ENCODE assay signal across 10 mouse cellular contexts in genomic region chr11:43914552-43915447, GRCm38 (mm10). TPM values are rescaled to one million over a fixed set of nuclear protein-coding genes. Genes with fewer than 3 reads are reported as not detected.
A peak's percentile ranks its signal among the peaks of the same experiment; 100 is the strongest.
DNase-seq lines count a peak whose midpoint lies in the region; ATAC-seq lines count a peak whose summit lies in the region.
"Had no signal": no experiment of that assay in that cellular context is flagged by ENCODE, and none has a peak within 500 bp of the region (broad histone marks: within the 10 kb centered on the region; RNA-seq: fewer than 3 reads in every experiment).

No protein-coding gene starts in this region.

- intact Hi-C loops in left cerebral cortex, postnatal 10 days (cut with DNase I), result no loop called here

- H3K4me1 ChIP-seq in heart, embryonic 11.5 days (ENCODE audit: control insufficient read depth, insufficient read depth, low read length), result 0 out of 2 replicates have a peak, but pooled peaks cover 4% of the 10 kb centered on the region
- H3K4me1 ChIP-seq in embryonic facial prominence, embryonic 14.5 days (ENCODE audit: control insufficient read depth, insufficient read depth, low read length), result no peaks in the 10 kb centered on the region
- no peaks in the 10 kb centered on the region for H3K4me1 ChIP-seq in kidney, embryonic 16.5 days (ENCODE audit: insufficient read depth, low read length)
- H3K4me1 ChIP-seq: midbrain, embryonic 12.5 days had no signal

- H3K27me3 ChIP-seq in heart, embryonic 11.5 days (ENCODE audit: control insufficient read depth, insufficient read depth, low read length), result no peaks in the 10 kb centered on the region
- no peaks in the 10 kb centered on the region for H3K27me3 ChIP-seq in embryonic facial prominence, embryonic 14.5 days (replicated peaks; ENCODE audit: control insufficient read depth, insufficient read depth, low read length)
- no peaks in the 10 kb centered on the region for H3K27me3 ChIP-seq in kidney, embryonic 16.5 days (ENCODE audit: insufficient read depth, low read length)
- H3K27me3 ChIP-seq: midbrain, embryonic 12.5 days had no signal

- H3K9me3 ChIP-seq in heart, embryonic 11.5 days (replicated peaks; ENCODE audit: control insufficient read depth, low read length), result no peaks in the 10 kb centered on the region
- no peaks in the 10 kb centered on the region for H3K9me3 ChIP-seq in embryonic facial prominence, embryonic 14.5 days (ENCODE audit: control insufficient read depth, low read length)
- no peaks in the 10 kb centered on the region for H3K9me3 ChIP-seq in kidney, embryonic 16.5 days (ENCODE audit: low read length)
- H3K9me3 ChIP-seq: midbrain, embryonic 12.5 days had no signal

- WGBS in heart, embryonic 11.5 days (ENCODE audit: insufficient replicate concordance), result 42% methylated on average over 12 of the region's 12 CpGs
- WGBS in embryonic facial prominence, embryonic 14.5 days, result 41% methylated on average over 12 of the region's 12 CpGs
- 20% methylated on average over 12 of the region's 12 CpGs for WGBS in kidney, embryonic 16.5 days

- no peaks in the 10 kb centered on the region for H3K36me3 ChIP-seq in heart, embryonic 11.5 days (ENCODE audit: control insufficient read depth, insufficient read depth, low read length)
- no peaks in the 10 kb centered on the region for H3K36me3 ChIP-seq in embryonic facial prominence, embryonic 14.5 days (ENCODE audit: control insufficient read depth, insufficient read depth, low read length)
- H3K36me3 ChIP-seq in kidney, embryonic 16.5 days (ENCODE audit: insufficient read depth, low read length), result no peaks in the 10 kb centered on the region
- H3K36me3 ChIP-seq: midbrain, embryonic 12.5 days had no signal

- peak overlapping the region; percentile 31 for H3K4me2 ChIP-seq in heart, embryonic 11.5 days
- H3K4me2 ChIP-seq in embryonic facial prominence, embryonic 14.5 days (ENCODE audit: low read depth, low read length), result 0 out of 2 replicates have a peak overlapping the region, but pooled peaks have one; percentile 23
- peak overlapping the region; percentile 38 for H3K4me2 ChIP-seq in kidney, embryonic 16.5 days (replicated peaks; ENCODE audit: low read depth, low read length)
- H3K4me2 ChIP-seq: midbrain, embryonic 12.5 days had no signal

- no peak for DNase-seq in heart, adult 9 months (ENCODE audit: low spot score in 2 of 2)
- peak; percentile 82 for DNase-seq in embryonic facial prominence, embryonic 14.5 days (ENCODE audit: low spot score)
- DNase-seq in lung, postnatal 14 days, result peak; percentile 30
- no peak for DNase-seq in urinary bladder, postnatal 4 days (ENCODE audit: low spot score in 2 of 2)
- no peak for DNase-seq in cerebellum, postnatal 25 days
- no peak for DNase-seq in left cerebral cortex, postnatal 10 days (ENCODE audit: extremely low spot score in 1 of 2, low spot score in 2 of 2)
- DNase-seq: gastrocnemius, postnatal 25 days had no signal

- peak overlapping the region; percentile 10; the same call in 1 of the 2 replicates for H3K27ac ChIP-seq in heart, embryonic 11.5 days (ENCODE audit: low read depth, low read length)
- 0 out of 2 replicates have a peak overlapping the region, but pooled peaks have one; percentile 39 for H3K27ac ChIP-seq in embryonic facial prominence, embryonic 14.5 days (replicated peaks; ENCODE audit: low read depth, low read length)
- H3K27ac ChIP-seq in kidney, embryonic 16.5 days (ENCODE audit: low read length), result peak overlapping the region; percentile 64
- H3K27ac ChIP-seq: midbrain, embryonic 12.5 days had no signal

- no peak overlapping the region for H3K9ac ChIP-seq in heart, embryonic 11.5 days (ENCODE audit: low read depth, low read length)
- no peak overlapping the region for H3K9ac ChIP-seq in embryonic facial prominence, embryonic 14.5 days (ENCODE audit: low read depth, low read length)
- H3K9ac ChIP-seq in kidney, embryonic 16.5 days (replicated peaks; ENCODE audit: low read length), result no peak overlapping the region
- H3K9ac ChIP-seq: midbrain, embryonic 12.5 days had no signal

- peak; percentile 46; the same call in 1 of the 2 replicates for ATAC-seq in heart, embryonic 11.5 days (replicated peaks; ENCODE audit: insufficient number of reproducible peaks, low FRiP score, low TSS enrichment)
- ATAC-seq in embryonic facial prominence, embryonic 14.5 days (ENCODE audit: low read depth), result peak; percentile 86
- ATAC-seq in kidney, embryonic 16.5 days (ENCODE audit: low FRiP score, low TSS enrichment), result peak; percentile 87

- no peak overlapping the region for H3K4me3 ChIP-seq in heart, embryonic 11.5 days (ENCODE audit: low read depth, low read length)
- no peak overlapping the region for H3K4me3 ChIP-seq in embryonic facial prominence, embryonic 14.5 days (ENCODE audit: low read depth, low read length)
- no peak overlapping the region for H3K4me3 ChIP-seq in kidney, embryonic 16.5 days (ENCODE audit: low read length)
- H3K4me3 ChIP-seq: midbrain, embryonic 12.5 days had no signal

RNA-seq across cellular contexts. Expression of gene Adra1b, which starts 13.8 kb away (rescaled TPM):
- 1.9 and 2.3 TPM in 2 replicates for polyA plus RNA-seq in heart, embryonic 11.5 days (2014; fragmentation: Nextera tagmentation; extraction: Ambion mirVana)
- polyA plus RNA-seq in embryonic facial prominence, embryonic 14.5 days (2014; fragmentation: Nextera tagmentation; extraction: Ambion mirVana), result 0.59 and 0.67 TPM in 2 replicates
- polyA plus RNA-seq in kidney, embryonic 16.5 days (2015; fragmentation: Nextera tagmentation; extraction: Ambion mirVana), result 1.2 and 1.3 TPM in 2 replicates
- total RNA-seq in left cerebral cortex, postnatal 10 days (2021), result 10 to 100 TPM; 14.0 to 17.1 TPM

Comparison
In these comparisons a context has a peak if more than half of its experiments do, and no peak if none do; other contexts are left out.
1. H3K27ac ChIP-seq: peak in every context shown above with its lines; median percentile 64 in kidney, embryonic 16.5 days; 39 in embryonic facial prominence, embryonic 14.5 days; 10 in heart, embryonic 11.5 days.
2. DNase-seq: peak in embryonic facial prominence, embryonic 14.5 days (single experiment) and lung, postnatal 14 days (single experiment); none in heart, adult 9 months (0 of 2), urinary bladder, postnatal 4 days (0 of 2), cerebellum, postnatal 25 days (0 of 2) and left cerebral cortex, postnatal 10 days (0 of 2).
3. Peak in every context shown above with its lines, with median percentiles within 50 percentile points of each other: ATAC-seq and H3K4me2 ChIP-seq.